Mouse (Mus musculus): ENCODE results near the gene Ptger2. TPM values are rescaled to one million over a fixed set of nuclear protein-coding genes. Genes with fewer than 3 reads are reported as not detected.

The Ptger2 gene
- polyA plus RNA-seq (2012; rRNA removed) = 1.7 and 1.8 TPM in 2 replicates

DNA sequence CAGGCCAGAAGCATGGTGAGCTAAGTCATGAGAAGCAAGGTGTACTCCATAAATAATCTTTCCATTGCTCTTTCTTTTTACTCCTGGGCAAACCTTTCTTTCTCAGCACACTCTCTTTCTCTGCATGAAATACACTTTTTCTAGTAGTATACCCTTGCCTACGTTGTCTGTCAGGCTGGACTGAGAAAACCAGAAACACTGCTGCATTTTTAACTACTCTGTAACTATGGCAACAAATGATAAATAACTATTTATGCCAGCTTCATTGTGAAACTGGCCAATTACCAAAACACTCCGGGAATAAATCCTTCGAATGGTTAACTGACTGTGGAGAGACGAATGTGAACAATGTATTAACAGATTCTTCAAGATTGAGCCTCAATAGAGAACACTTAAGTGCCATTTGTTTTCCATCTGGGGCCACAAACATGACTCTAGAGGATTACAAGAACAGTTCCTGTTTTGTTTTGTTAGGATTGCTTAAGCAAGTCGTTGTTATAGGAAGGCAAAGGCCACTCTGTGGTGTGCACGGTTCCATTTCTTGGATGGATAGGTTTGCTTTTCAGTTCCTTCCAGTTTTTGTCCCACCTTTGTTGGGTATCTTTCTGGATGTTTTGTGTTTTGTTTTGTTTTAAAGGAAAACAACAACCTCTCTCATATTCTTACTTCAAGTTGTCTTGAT lies at the start of gene Ptger2:
Gene Ptger2, plus strand, starts transcription at position 522 of the 682 bp plus-strand sequence.

Other genes starting within 250 kb of the Ptger2 start
- not detected in 2 replicates for gene Gm8267, start 237.9 kb upstream of the Ptger2 start, polyA plus RNA-seq (2012; rRNA removed)
- gene Ptgdr, start 128.8 kb upstream of the Ptger2 start, polyA plus RNA-seq (2012; rRNA removed) = 0.10 and 0.15 TPM in 2 replicates
- 1.7 and 1.9 TPM in 2 replicates for gene Gpr137c, start 231.5 kb downstream of the Ptger2 start, polyA plus RNA-seq (2012; rRNA removed)
- 2.0 and 2.4 TPM in 2 replicates for gene Txndc16, start 232.1 kb downstream of the Ptger2 start, polyA plus RNA-seq (2012; rRNA removed)

All from stomach, adult 2 months (tissue).